Mouse (Mus musculus) cerebellum, adult 2 months (tissue): ENCODE measurements around the gene Crim1.

Experiments
- CTCF ChIP-seq: fragments of 200-500 bp; IDR thresholded peaks from 2 replicates; pipeline ENCODE4 v1.5.1; 2011; ENCODE audit warnings: low read depth, mild to moderate bottlenecking, control low read depth, low read length, moderate library complexity, borderline replicate concordance; ENCODE audit not compliant: insufficient read depth
- POLR2A ChIP-seq: fragments of 200-500 bp; IDR thresholded peaks from 2 replicates; pipeline ENCODE4 v1.6.1; 2011; ENCODE audit warnings: low read length, control low read depth, borderline replicate concordance; ENCODE audit not compliant: insufficient read depth

DNA sequence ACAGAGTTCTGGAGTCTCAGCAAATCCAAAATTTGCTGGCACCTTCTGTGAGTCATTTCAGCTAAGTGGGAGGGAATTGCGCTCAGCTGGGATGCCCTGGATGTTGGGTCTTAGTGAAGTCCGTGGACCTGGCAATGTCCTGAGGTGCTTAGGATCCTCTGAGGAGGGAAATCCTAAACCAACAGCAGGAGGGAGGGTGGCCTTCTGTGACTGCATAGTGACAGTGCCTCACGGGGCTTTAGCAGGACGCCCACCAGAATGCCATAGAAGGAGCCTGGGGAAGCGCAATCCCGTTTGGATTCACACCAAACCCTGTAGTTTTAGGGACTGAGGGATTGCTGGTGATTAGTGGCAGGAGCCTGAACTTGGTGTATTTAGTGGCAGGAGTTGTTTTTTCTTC, 17.4 kb downstream of the Crim1 start:
- TF ChIP-seq CTCF (no peak), POLR2A (no peak)
